Mouse (Mus musculus): ENCODE data around the gene Fstl3. TPM values are rescaled to one million over a fixed set of nuclear protein-coding genes. Genes with fewer than 3 reads are reported as not detected.
"Not testable (repeated sequence)": the region's sequence is repeated elsewhere in the genome, so short reads cannot be mapped to it uniquely, and the experiment has no call there.

The Fstl3 gene
- under 1 TPM in 1 of 2 experiments, not detected in 1; 0.53 TPM for polyA plus RNA-seq (2017; shearing (Covaris generic))

DNA sequence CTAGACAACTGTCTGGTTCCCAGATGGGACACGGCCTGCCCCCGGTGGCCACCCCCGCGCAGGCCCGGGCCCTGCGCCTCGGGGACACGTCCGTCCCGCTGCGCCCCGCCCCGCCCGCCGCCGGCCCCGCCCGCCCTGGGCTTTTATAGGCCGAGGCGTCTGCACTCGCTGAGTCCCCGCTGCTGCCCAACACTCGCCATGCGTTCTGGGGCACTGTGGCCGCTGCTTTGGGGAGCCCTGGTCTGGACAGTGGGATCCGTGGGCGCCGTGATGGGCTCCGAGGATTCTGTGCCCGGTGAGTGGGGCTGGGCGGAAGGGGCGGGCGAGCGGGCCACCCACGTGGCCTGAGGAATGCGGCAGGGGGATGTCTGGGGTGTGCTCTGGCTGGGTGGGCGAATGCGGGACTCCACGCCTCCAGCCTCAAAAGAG lies at the start of gene Fstl3:
Fstl3 (plus strand) TSS at position 170 of the 429 bp plus-strand sequence.
- ATAC-seq, result no peak

DNA sequence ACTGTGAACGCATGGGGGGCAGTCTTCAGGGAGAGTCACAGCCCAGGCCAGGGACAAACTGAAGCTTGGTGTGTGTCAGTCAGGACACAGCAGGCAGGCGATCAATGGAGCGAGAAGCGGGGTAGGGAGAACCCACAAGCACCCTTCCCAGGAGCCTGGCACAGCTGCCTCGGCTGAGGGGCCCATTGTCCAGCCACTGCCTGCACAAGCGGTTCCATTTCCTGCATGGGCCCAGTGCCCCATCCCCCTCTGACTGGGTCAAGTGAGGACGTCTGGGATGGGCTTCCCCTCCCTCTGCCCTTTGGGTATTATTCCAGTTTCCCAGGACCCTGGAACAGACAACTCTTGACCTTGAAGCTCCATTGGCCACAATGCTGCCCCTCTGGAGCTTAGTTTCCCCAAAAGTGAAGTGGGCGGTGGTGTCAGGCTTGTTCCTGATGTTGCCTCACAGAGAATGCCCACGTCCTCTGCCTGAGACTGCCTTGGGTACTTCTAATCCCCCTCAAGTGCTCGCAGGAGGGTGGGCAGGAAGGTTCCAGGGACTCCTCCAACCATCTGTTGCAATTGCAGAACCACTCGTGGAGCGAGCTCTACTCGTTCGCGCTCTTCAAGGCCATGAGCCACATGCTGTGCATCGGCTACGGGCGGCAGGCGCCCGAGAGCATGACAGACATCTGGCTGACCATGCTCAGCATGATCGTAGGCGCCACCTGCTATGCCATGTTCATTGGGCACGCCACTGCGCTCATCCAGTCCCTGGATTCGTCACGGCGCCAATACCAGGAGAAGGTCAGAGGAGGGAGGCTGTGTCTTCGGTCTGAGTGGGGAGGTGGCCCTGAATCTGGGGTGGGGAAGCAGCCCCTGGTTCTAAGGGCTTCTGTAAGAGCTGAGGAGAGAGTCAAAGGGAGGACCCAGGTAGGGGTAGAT lies 48.5 kb upstream of the Fstl3 start:
- ATAC-seq, result no peak

DNA sequence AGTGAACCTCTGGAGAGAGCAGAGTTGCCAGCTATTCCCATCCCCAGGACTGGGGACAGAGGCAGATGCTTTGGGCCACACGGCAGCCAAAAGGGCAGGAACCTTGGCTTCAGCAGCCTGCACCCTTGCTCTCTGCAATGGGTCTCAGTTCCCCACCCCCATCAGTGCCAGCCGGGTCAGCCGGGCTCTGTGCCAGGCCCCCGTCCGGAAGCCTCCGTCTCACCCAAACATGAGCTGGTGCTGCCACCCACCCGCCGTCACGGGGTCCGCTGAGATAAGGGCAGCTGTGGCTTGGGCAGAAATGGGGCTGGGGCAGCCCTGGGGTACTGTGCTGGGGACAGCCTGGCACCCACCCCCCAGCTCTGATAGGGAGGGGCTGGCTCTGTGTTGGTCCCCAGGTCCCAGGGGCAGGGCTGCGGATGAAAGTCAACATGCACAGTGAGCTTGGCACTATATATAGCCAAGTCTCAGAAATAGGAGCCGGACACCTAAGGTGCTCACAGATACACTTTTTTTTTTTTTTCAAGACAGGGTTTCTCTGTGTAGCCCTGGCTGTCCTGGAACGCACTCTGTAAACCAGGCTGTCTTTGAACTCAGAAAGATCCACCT lies 47.6 kb upstream of the Fstl3 start:
- ATAC-seq, result no peak

DNA sequence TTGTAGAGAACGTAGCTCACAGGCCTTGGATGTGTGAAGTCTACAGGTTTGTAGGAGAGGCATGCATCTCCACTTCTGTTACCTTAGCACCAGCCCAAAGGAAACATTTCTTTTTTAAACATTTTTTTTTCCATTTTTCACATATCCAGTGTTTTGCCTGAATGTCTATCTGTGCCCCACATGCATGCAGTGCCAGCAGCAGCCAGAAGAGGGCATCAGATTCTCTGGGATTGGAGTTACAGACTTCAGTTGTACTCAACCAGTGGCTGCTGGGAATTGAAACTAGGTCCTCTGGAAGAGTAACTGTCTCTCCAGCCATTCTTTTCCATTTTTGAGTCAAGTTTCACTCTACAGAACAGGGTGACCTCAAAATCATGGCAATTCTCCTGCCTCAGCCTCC lies 44.6 kb upstream of the Fstl3 start:
- ATAC-seq, result no peak

DNA sequence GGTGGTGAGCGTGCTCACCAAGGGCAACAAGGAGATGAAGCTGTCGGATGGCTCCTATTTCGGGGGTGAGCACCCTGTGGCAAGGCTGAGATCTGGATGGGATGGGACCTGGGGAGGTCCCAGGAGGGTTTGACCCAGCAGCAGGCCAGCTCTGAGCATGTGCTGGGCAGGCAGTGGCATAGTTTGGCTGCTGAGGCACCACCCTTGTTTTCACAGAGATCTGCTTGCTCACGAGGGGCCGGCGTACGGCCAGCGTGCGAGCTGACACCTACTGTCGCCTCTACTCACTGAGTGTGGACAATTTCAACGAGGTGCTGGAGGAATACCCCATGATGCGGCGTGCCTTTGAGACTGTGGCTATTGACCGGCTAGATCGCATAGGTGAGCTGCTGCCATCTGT lies 43.2 kb upstream of the Fstl3 start:
- no peak for ATAC-seq

DNA sequence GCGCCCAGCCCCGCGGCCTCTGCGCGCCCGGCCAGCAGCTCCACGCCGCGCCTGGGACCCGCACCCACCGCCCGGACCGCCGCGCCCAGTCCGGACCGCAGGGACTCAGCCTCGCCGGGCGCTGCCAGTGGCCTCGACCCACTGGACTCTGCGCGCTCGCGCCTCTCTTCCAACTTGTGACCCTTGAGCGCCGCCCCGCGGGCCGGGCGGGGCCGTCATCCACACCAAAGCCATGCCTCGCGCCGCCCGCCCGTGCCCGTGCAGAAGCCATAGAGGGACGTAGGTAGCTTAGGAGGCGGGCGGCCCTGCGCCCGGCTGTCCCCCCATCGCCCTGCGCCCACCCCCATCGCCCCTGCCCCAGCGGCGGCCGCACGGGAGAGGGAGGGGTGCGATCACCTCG lies 41.7 kb upstream of the Fstl3 start:
- no peak for ATAC-seq

DNA sequence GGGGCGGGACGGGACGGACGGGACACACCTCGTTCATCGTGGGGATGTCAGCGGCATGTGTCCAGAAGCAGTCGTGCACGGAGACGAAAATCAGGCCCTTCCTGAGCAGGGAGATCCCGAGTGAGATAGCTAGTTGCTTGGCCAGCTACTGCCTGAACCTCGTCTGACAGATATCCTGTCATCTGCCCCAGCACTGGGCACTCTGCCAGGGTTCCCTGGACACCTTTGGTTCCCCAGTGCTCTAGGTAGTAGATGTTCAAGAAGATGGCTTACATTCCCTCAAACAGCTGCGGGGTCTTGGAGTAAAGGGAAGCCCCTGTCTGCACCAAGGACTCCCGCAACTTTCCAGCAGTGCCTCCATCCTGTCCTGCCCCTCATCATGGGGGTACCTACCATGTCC lies 40.4 kb upstream of the Fstl3 start:
- no peak for ATAC-seq

DNA sequence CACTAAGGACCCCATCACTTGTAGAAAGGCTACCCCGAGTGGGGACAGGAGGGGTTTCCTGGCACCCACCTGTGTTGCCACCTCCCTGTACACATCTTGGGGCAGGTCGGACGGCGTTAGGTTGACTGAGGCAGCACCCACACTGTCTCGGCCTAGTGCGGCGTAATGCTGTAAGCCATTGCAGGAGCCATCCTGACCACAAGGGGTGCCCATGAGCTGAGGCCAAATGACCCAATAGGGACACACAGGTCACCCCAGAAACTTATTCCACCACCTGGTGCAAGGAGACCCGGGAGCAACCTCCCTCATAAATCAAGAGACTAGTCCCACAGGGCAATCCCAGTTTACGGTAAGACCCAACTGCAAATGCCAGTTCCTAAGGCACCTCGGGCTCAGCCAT lies 38.8 kb upstream of the Fstl3 start:
- ATAC-seq, result no peak

DNA sequence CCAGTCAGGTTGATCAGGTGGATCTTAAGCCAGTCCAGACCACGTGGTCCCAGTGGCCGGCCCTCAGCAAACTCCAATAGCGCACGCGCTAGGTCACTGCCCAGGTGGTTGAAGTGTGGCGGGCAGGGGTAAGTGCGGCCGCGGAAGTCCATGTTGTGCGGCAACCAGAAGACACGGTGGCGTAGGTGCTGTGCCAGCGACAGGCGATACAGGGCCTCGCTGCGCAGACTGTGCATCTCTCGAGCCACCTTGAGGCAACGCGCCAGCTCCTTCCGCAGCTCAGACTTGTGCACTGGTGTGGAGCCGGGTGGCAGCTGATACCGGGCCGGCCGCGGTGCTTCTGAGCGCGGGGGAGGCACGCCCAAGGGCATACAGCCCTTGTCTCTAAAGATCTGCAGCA lies 37.8 kb upstream of the Fstl3 start:
- no peak for ATAC-seq

DNA sequence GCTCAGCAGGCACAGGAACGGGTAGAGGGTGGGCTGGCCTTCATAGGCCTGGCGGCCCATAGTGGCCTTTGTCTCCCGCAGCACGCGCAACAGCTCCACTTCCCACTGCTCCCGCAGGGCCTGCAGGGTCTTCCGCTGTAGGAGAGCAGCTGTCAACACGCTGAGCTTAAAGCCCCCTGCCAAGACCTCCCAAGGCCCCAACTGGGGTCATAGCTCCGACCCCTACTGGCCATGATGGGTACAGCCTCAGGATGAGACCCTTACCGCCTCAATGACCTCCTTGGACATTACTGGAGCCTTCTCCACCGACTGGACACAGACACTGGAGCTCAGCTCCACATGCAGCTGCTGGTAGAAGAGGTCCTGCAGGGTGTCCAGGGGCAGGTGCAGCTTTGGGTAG lies 36.2 kb upstream of the Fstl3 start:
- ATAC-seq, result no peak

DNA sequence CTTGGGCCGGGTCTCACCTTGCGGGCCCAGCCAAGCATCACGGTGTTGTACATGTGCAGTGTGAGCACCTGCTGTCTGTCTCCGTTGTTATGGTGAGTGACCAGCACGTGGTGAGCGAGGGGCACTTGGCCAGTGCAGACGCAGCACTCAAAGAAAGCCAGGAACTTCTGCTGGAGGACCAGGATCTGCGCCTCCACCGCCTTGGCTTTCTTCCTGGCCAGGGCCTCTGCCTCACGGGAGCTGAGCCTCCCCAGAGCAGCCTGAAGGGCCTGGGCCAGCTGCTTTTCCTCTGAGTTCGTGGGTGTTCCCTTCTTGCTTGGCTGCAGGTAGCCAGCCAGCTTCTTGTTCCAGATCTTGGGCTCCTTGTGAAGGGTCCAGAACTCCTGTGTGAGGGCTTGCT lies 33.9 kb upstream of the Fstl3 start:
- no peak for ATAC-seq

DNA sequence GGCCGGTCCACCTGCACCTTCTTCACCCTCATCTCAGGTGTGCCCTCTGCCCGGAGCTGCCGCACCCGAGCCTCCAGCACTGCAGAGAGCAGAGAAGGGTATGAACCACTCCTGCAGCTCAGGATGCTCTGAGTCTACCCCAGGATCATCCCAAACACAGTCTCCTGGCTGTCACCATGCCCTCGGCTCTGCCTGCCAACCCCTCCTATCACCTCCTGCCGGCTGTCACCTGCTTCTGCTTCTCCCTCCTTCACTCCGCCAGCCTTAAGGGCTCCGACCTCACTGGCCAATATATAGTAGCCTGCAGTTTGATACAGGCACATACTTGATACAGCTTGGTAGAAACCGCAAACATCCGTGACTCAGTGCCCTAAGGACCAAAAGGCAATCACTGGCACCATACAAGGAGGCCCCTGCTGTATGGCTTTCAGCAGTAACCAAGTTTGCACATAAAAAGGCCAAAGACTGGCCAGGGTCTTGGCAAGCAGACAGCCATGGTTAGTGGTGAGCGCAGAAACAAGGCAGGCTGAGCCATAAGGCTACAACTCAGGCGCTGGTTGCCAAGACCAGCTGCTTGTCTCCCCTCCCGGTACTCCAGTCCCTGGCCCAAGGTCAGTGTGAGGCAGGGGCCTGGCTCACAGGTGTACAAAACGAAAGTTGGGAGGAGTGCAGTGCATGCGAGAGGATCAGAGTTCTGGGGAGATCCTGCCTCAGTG lies 33.3 kb upstream of the Fstl3 start:
- no peak for ATAC-seq

DNA sequence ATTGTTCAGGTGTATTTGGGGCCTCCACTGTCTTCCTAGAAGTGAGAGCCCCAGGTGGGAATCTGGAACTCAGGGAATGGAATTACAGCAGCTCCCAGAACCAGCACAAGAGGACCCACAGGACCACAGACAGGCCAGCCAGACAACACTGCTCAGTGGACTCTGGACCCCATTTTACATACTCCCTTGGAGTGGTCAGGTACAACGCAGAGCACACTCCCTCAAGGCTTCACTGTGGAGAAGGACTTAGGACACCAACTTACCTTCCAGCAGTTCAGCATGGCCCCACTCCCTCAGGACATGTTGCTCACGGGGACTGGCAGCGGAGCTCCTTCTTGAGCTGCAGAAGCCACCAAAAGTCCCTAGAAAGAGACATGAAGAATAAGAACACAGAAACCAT lies 31.7 kb upstream of the Fstl3 start:
- ATAC-seq, result no peak

DNA sequence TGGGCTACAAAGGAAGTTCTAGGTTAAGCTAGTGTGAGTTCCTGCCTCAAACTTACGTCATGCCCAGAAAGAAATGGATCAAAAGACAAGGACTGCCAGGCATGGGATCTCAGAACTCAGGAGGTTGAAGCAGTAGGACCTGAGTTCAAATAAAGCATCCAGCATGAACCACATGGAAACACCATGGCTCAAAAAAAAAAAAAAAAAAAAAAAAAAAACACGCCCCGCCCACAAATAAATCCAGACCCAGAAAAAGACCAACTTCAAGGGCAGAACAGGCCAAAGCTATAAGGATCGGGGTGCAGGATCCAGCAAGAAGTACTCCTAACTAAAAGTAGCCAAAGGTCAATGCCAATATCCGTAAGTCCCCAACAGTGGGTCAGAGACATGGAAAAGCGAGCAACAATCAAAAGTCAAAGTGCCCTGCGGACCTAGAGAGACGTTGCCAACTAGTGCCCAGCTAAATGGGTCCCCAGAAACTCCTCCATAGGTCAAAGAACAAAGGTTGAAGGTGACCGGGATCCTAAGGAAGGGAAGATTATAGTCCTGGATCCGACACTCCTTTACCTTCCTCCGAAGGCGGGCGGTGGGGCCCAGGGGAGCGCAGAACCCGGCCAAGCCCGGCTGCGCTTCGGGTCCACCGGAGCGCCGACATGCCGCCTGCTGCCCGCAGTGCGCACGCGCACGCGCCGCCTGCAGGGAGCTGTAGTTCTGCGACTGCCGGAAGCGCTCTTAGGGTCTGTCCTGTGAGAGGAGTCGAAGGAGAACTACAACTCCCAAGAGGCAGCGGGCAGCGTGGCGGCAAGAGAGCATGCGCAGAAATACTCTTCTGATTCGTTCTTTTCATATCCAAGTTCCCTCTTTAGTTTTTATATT lies 30.9 kb upstream of the Fstl3 start, which contains the start of gene Polrmt:
Polrmt (minus strand) TSS at position 684 of the 876 bp plus-strand sequence.
- ATAC-seq, result peak; percentile 100

DNA sequence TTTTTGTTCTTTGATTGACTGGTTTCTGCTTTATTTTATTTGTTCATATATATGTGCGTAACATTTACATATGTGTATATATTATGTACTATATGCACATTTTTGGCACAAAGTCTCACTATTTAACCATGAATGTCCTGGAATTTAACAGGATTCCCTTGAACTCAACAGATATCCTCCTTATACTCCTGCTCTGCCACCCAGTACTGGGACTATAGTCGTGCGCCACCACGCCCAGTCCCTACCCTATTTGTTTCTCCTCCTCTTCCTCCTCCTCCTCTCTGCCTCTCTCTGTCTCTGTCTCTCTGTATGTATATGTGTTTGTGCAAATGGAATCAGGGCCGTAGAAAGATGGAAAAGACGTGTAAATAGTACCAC lies 30.3 kb upstream of the Fstl3 start:
- ATAC-seq, result peak; percentile 7

DNA sequence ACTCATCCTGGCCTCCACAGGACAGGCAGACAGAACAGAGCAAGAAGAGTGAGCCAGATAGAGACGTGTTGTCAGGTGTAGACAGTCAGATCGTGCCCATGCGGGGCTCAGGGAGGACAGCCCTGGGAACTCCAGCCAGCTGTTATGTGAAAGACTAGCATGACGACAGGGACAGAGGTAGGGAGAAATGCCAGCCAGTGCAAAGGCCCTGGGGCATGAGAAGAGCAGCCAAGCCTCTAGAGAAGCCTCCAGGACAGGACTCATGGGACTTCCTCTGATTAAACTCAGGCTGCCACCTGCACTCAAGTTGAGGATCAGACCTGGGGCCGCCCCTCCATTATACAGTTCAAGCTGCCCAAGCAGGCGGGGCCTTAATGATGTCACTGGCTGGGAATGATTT lies 28.6 kb upstream of the Fstl3 start:
- ATAC-seq, result no peak

DNA sequence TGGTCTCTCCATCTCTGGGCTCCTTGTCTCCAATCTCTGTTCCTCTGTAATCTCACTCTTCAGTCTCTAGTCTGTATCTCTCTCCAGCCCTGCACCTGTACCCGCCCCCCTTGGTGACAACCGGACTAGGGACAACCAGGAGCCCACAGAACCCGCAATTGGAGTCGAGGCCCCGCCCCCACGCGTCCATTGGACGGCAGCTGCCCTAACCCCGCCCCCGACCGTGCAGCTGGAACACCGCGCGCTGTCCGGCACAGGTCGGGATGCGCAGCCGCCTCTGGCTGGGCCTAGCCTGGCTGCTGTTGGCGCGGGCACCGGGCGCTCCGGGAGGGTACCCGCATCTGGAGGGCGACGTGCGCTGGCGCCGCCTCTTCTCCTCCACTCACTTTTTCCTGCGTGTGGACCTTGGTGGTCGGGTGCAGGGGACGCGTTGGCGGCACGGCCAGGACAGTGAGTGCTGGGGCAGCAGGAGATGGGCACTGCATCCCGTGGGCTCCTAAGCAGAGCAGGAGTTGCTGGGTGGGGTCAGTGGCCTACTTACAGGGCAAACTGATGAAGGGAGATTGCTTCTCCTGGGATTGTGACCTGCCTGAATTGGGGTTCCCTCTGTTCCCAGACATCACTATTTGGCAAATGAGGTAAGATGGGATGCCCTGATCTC lies 22.1 kb upstream of the Fstl3 start, which contains the start of gene Fgf22:
Fgf22 (plus strand) TSS at position 221 of the 661 bp plus-strand sequence.
- ATAC-seq, result no peak

DNA sequence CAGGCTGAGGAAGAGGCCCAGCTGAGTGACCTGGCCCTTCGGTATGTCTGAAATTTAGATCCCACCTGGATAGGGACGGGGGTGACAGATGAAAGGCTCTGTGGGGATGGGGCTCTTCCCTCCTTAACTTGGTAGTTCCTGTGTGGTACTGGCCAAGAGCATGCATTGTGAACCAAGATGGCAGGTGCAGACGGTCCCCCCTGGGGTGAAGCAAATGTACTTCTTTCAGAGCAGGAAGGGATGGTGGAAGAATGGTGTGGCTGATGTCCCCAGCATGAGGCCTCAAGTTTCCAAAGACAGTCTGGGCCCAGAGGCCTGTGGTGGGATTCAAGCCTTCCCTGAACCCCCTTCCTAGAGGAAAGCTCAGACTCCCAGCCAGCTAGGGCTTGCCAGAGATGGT lies 21.2 kb upstream of the Fstl3 start:
- ATAC-seq, result no peak

DNA sequence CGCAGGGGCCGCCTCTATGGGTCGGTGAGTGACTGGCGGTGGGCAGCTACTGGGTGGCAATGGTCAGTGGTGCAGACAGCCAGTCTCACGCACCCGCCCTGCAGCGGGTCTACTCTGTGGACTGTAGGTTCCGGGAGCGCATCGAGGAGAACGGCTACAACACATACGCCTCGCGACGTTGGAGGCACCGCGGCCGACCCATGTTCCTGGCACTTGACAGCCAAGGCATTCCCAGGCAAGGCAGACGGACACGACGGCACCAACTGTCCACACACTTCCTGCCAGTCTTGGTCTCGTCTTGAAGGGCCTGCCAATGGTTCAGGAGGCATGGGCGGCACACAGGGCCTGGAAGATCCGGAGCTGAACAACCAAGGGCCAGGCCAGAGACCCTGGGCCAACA lies 20.4 kb upstream of the Fstl3 start:
- ATAC-seq, result no peak

DNA sequence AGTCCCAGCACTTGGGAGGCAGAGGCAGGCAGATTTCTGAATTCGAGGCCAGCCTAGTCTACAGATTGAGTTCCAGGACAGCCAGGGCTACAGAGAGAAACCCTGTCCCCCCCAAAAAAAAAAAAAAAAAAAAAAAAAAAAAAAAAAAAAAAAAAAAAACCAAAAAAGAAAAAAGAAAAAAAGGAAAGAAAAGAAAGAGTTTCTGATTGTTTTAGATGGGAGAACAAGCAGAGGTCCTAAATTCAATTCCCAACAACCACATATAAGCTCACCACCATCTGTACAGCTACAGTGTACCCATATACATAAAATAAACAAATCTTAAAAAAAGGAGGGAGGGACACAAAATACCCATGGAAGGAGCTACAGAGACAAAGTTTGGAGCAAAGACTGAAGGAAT lies 17.4 kb upstream of the Fstl3 start:
- not testable (repeated sequence) for ATAC-seq

DNA sequence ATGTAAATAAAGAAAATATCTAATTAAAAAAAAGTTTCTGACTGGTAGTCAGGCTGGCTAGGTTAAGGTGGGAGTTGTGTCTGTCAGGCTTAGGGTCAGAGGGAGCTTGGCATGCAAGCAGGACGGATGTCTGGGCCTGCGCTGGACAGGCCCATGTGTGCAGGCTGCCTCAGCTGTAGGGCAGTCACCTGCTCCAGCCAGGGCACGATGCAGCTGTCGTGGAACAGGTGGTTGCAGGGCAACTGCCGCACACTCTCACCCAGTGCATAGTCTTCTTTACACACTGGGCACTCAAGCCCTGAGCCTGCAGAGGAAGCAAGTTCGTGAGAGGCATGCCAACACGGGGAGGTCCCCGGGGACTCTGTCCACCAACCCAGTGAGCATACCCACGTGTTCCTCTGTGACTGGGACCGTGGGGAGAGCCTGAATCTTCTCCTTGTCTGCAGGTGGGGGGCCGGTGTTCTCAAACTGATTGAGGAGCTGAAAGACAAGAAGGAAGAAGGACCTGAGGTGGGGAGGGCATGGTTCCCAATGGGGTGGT lies 16.4 kb upstream of the Fstl3 start:
- ATAC-seq, result no peak

All from CD4-positive, CD25-positive, alpha-beta regulatory T cell, adult 4 months (primary cell).